Mouse (Mus musculus) frontal cortex, postnatal 25 days (tissue): Measurements from ENCODE around the gene Ugt1a6b.
A peak's percentile ranks its signal among the peaks of the same experiment; 100 is the strongest.

Experiments used
- DNase-seq, 2 experiments: peaks; one replicate each; pipeline ENCODE4 v3.0.0; 2022; ENCODE audit warnings: low spot score in 2 of 2

The Ugt1a6b gene

DNA sequence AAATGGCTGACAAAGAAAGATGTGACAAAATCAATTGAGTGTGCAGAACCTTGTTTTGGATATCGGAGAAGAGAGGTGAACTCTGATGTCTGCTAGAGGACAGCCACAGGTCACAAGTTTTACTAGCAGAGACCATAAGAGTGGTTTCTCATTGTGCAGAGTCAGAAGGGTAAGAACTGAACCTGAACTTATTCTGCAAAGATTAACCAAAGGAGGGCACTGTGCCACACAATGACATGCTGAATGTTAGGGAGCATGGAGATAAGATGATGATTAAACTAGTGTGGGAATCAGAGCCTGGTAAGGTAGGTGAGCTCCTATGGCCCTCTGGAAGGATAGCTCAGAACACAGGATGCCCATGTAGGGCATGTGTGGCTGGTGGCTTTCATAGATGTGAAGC, 92.6 kb downstream of the Ugt1a6b start:
- no peak for DNase-seq

- DNase-seq = no peak
Measured at GRCm38 (mm10) chr1:88197443-88197842, 94.4 kb downstream of the Ugt1a6b start.

- no peak for DNase-seq
Measured at GRCm38 (mm10) chr1:88199996-88200395, 96.9 kb downstream of the Ugt1a6b start.

DNA sequence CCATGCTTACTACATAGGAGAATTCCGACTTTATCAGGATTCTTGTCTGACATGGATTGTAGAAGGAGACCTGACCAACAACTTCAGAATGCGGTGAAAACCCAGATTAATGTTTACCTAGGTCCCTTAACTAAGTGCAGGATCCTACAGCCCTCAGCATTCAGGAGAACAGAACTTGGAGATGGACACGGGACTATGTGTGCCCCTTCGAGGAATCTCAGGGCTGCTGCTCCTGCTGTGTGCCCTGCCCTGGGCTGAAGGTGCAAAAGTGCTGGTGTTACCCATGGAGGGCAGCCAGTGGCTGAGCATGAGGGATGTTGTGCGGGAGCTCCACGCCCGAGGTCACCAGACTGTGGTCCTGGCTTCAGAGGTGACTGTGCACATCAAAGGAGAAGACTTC, 97.4 kb downstream of the Ugt1a6b start, which contains the start of gene Ugt1a2:
Gene Ugt1a2 (plus strand): TSS at position 146 of the 400 bp plus-strand sequence.
- no peak for DNase-seq

DNA sequence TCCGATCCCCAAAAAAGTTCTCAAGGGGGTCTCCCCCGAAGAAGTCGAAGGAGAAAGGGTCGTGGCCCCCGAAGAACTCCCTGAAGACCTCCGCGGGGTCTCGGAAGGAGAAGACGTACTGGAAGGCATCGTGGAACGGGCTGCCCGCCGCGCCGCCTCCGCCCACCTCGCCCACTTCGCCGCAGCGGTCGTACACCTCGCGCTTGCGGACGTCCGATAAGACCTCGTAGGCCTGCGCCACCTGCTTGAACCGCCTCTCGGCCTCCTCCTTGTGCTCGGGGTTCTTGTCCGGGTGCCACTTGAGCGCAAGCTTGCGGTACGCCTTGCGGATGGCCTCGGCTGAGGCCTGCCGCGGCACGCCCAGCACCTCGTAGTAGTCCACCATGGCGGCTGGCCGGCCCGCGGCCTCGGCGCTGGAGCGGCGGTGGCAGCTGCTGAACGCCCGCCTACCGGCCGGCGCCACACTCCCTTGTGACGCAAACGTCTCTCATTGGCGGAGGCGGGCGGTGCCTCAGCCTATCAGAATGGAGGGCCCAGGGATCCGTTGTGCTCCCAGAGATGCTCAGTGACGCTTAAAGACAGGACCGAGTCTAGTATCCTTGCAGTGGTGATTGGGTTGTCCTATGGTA, 102.4 kb downstream of the Ugt1a6b start, which contains the start of gene Dnajb3:
Gene Dnajb3 (minus strand): TSS at position 489 of the 629 bp plus-strand sequence.
- DNase-seq = peak; percentile 65 to 80

- DNase-seq = no peak
Measured at GRCm38 (mm10) chr1:88206843-88207479, 103.9 kb downstream of the Ugt1a6b start.

- no peak for DNase-seq
Measured at GRCm38 (mm10) chr1:88211812-88212211, 108.8 kb downstream of the Ugt1a6b start, which contains the start of gene Ugt1a1. Gene Ugt1a1, plus strand, starts transcription at chr1:88211959.

DNA sequence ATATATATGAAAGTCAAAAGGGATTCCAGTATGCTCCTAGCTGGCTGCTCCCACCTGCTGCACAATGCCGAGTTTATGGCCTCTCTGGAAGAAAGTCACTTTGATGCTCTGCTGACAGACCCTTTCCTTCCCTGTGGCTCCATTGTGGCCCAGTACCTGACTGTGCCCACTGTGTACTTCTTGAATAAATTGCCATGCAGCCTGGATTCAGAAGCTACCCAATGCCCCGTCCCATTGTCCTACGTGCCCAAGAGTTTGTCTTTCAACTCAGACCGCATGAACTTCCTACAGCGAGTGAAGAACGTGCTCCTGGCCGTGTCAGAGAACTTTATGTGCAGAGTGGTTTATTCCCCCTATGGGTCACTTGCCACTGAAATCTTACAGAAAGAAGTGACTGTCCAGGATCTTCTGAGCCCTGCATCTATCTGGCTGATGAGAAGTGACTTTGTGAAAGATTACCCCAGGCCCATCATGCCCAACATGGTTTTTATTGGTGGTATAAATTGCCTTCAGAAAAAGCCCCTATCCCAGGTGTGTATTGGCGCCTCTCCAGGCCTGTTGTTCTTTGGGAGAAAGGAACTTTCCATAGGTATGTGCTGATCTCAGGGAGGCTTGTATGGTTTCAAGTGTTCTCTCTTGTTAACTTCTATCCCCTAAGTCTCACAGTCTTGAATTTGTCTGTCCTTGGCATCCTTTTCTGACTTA, 109.4 kb downstream of the Ugt1a6b start:
- no peak for DNase-seq

- no peak for DNase-seq
Measured at GRCm38 (mm10) chr1:88213061-88213460, 110.0 kb downstream of the Ugt1a6b start.

DNA sequence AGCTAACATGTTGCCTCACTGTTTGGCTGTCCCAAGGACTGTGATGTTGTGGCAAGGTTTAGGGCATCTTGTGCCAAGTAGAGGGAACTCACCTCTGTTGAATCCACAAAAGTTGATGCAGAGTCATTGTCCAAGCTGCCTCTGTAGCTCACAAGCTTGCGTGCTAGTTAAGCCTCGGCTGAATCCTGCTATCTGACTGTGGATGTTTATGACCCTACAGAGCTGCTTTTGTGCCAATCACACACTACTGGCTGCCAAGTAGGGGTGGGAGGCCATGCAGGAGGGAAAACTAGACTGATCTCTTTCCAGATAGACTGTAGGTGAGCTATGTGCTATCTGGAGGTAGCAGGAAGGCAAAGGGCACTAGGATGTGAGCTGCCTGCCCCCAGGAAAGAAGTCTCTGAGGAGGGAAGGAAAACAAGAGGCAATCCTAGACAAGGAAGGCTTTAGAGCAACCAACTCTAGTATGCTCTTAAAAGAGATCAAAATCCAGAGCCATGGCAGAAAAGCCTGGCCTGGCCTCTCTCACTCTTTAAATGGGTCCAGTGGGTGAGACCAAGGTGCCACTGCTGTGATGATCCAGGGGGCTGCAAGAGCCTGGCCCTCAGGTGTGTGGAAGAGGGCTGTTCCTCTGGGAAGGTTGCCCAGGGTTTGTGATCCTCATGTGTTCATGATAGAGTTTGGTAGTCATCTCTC, 110.9 kb downstream of the Ugt1a6b start:
- DNase-seq = no peak

DNA sequence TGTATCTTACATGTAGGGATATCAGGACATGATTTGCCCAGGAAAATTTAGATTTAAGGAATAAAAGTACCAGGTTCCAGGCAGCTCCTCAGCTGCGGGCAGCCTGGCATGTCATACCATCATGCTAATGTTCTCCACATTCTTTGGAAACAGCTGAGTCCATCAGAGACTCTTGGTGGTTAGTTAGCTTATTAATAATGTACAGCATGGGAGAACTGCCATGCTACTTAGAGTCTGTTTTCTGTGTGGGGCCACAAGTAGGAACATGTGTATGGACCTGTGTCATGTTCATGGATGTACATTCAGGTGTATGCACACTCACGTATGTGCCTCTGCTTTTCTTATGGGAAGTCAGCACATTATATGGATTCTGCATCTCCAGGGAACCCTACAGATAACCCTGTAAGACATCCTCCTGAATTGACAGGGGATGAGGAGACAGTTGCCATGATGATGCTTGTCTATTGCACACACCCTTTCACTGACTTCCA, 111.5 kb downstream of the Ugt1a6b start:
- no peak for DNase-seq

DNA sequence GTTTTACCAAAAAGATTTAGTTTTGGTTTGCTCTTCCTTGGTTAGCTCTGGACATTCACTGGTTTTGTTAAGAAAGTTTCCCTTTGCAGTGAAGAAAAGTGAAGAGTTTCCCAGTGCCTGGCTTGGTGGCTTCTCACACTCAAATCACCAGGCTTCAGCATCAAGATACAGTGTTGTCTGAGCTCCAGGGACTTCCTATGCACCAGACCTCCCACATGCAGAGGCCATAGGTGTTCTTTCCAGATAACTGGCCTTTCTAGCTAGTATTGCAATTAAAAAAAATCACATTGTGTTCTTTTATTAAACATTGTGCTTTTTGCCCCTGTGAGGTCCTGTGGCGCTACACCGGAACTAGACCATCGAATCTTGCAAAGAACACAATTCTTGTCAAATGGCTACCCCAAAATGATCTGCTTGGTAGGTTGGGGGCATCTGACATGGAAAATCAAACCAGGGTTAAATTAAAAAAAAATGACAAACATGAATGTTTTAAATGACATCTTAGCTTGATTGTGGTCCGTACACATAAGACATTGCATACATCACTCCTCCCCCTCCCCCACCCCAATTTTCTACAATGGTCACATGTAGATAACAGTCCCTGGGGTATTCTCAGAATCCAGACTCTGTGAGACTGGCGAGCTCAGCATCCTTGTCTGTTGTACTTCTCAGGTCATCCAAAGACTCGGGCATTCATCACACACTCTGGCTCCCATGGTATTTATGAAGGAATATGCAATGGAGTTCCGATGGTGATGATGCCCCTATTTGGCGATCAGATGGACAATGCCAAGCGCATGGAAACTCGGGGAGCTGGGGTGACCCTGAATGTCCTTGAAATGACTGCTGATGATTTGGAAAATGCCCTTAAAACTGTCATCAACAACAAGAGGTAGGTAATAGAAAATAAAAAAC, 112.7 kb downstream of the Ugt1a6b start:
- no peak for DNase-seq

- DNase-seq = no peak
Measured at GRCm38 (mm10) chr1:88216551-88216950, 113.5 kb downstream of the Ugt1a6b start.

- no peak for DNase-seq
Measured at GRCm38 (mm10) chr1:88217144-88217543, 114.1 kb downstream of the Ugt1a6b start.

DNA sequence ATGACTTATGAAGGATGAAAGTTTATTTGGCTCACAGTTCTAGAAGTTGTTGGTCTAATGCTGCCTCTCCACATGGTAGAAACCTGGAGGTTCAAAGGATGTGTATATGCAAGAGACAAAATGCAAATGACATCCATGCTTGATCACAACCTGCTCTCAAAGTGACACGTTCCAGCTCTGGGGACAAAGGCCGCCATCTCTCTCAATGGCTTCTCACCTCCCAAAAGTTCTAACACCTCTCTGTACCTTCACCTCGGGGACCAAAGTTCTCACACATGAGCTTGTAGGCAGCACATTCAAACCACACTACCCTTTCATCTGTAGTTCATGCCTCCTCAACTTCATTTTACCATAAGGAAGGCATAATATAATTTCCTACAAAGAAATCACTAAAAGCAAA, 114.5 kb downstream of the Ugt1a6b start:
- no peak for DNase-seq

DNA sequence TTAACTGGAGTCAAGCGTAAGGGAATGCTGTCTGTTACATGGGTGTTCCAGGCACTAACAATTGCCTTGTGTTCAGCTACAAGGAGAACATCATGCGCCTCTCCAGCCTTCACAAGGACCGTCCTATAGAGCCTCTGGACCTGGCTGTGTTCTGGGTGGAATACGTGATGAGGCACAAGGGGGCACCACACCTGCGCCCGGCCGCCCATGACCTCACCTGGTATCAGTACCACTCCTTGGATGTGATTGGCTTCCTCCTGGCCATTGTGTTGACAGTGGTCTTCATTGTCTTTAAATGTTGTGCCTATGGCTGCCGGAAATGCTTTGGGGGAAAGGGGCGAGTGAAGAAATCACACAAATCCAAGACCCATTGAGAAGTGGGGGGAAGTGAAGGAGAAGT, 115.0 kb downstream of the Ugt1a6b start:
- DNase-seq = no peak

DNA sequence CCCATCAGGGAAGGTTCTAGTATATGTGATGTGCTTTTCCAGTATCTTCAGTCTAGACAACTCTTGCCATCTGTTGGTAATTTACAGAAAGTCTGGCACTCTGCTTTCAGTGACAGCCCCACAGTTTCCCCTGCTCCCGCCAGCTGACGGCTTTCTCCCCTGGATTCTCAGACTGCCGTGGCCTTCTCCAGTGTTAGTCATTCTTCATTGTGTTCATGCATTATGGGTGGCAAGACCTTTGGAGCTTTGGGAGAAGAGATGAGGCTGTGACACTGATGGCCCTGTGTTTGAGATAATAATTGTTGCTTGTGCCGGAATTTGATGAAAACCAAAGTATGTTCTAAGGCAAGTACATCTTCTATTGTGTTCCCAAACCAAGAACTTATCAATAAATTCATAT, 115.5 kb downstream of the Ugt1a6b start:
- DNase-seq = no peak

DNA sequence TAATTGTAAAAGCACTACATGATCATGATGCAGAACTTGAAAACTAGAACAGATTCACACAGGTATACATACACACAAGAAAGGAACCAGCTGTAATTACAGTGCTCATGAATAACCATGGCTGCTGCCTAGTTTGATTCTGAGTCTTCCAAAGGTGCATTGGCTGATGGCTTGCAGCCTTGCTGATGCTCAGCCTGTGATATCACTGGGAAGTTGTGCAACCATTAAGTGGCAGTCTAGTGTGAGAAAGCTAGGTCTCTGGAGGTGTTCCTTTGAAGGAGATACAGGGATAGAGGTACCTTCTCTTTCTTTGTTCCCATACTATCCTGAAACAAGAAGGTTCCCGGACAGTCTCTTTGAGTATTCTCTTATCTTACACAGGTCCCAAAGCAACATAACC, 116.0 kb downstream of the Ugt1a6b start:
- no peak for DNase-seq

DNA sequence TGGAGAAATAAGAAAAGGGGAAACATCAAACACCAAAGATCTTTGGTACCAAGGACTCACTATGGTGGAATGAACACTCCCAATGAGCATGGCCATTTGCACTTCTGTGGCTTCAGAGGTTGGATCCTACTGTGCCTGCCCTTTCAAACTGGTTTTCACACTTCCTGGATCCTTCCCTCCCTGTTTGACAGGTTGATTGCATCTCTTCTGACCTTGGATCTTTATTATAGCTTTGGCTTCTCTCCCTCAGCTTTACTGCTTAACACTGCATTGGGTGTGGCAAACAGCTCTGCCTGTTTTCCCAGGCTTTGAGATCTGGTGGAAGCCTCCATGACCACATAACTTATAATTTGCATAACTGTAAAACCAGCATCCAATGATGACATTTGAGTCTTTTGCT, 117.3 kb downstream of the Ugt1a6b start:
- no peak for DNase-seq

DNA sequence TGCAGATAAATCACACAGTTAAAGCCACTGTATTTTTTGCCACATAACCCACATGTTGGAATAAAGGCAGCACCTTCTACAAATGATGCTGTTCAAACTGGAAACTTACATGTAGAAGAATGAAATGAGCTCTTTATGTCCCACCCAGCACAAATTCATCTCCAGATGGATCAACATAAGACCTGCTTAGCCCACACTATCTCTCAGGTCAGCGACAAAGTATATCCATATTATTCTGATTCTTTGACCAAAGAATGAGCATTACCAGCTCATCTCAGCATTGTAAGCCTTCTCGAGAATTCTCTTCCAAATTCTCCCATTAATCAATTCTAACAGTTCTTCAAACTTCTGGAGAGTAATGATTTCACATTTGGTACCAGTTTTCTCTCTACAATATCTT, 119.2 kb downstream of the Ugt1a6b start:
- DNase-seq = no peak

- peak in 1 of 2 experiments; percentile 7 for DNase-seq
Measured at GRCm38 (mm10) chr1:88223011-88223515, 120.0 kb downstream of the Ugt1a6b start.
